Mouse (Mus musculus): ENCODE data around the gene Tmem150c.

- TF ChIP-seq ZNF384 (IDR thresholded peaks at IDR 0.05; ENCODE audit: low read depth, low read length), result no peak
- TF ChIP-seq MAFK (IDR thresholded peaks at IDR 0.05; ENCODE audit: insufficient read depth, low read depth, low read length), result no peak
These were observed 80.3 kb downstream of the Tmem150c start for GRCm38 (mm10) chr5:100079040-100079930.
